Mouse (Mus musculus) forebrain, embryonic 13.5 days (tissue): ENCODE data around the gene Cldn15. TPM values are rescaled to one million over a fixed set of nuclear protein-coding genes. Genes with fewer than 3 reads are reported as not detected.
A peak's percentile ranks its signal among the peaks of the same experiment; 100 is the strongest.

ENCODE experiments used
- ATAC-seq: fragments of 200-750 bp; cut with Nextera tagmentation; 2 replicates; pipeline ENCODE4 v1.8.0; 2017
- H3K27ac ChIP-seq: fragments of 300-500 bp; sonication (generic); 2 replicates; pipeline ENCODE4 v1.5.1; 2015; ENCODE audit warnings: inconsistent platforms, mild to moderate bottlenecking, moderate library complexity
- H3K27me3 ChIP-seq: fragments of 300-500 bp; sonication (generic); 2 replicates; pipeline ENCODE4 v1.6.1; 2015; ENCODE audit warnings: mild to moderate bottlenecking, inconsistent platforms
- H3K36me3 ChIP-seq: fragments of 300-500 bp; sonication (generic); 2 replicates; pipeline ENCODE4 v1.6.1; 2015; ENCODE audit warnings: mild to moderate bottlenecking, inconsistent platforms; ENCODE audit not compliant: poor library complexity, severe bottlenecking
- H3K4me1 ChIP-seq: fragments of 300-500 bp; sonication (generic); 2 replicates; pipeline ENCODE4 v1.6.1; 2015; ENCODE audit warnings: inconsistent platforms
- H3K4me2 ChIP-seq: fragments of 300-500 bp; sonication (generic); 2 replicates; pipeline ENCODE4 v1.6.1; 2015; ENCODE audit warnings: inconsistent platforms, mild to moderate bottlenecking, moderate library complexity
- H3K4me3 ChIP-seq: fragments of 300-500 bp; sonication (generic); 2 replicates; pipeline ENCODE4 v1.5.1; 2015; ENCODE audit warnings: mild to moderate bottlenecking, inconsistent platforms
- H3K9ac ChIP-seq: fragments of 300-500 bp; sonication (generic); 2 replicates; pipeline ENCODE4 v1.6.1; 2015; ENCODE audit warnings: mild to moderate bottlenecking, inconsistent platforms
- H3K9me3 ChIP-seq: fragments of 300-500 bp; sonication (generic); replicated peaks from 2 replicates; pipeline ENCODE4 v1.6.1; 2016; ENCODE audit warnings: inconsistent platforms
- WGBS: fragments of 180-500 bp; shearing (Covaris S2); methylation state at CpG from one replicate; pipeline ENCODE4 v1.1.7; 2015; 5-methylcytosine and 5-hydroxymethylcytosine counted together
- microRNA counts: library from miRNA; unstranded; fragments of <30 nt; microRNA quantifications from one replicate; lab custom pipeline; 2016
- microRNA-seq: library from miRNA; unstranded; fragments of <30 nt; microRNA quantifications from one replicate; pipeline ENCODE4, GENCODE M21; 2016
- polyA plus RNA-seq: library from polyadenylated mRNA; unstranded; fragments of >200 nt; fragmentation: Nextera tagmentation; extraction: Ambion mirVana; gene quantifications from 2 replicates; pipeline ENCODE4 v1.2.1, GENCODE M21; 2015

The Cldn15 gene
- polyA plus RNA-seq, 1 experiment from 2014 or later = 0.31 TPM

DNA sequence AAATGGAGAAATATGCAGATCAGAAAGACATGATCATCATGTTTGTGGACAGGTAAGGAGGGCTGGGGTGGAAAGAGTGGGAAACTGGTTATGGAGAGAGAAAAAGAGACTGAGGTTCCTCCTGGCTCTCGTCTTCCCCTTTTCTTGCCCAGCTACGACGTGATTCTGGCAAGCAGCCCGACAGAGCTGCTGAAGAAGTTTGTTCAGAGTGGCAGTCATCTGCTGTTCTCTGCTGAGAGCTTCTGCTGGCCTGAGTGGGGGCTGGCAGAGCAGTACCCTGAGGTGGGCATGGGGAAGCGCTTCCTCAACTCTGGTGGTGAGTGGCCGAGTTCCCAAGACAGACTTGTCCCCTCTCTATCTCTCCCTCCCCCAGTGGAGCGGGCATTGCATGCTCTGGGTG is 22.0 kb downstream of the Cldn15 start:
- peaks cover 22% of the 10 kb centered on the region for H3K4me1 ChIP-seq
- WGBS = 61% methylated on average over 7 of the region's 7 CpGs
- peak overlapping the region; percentile 90 for H3K4me3 ChIP-seq
- H3K9me3 ChIP-seq = no peaks in the 10 kb centered on the region
- peaks cover 63% of the 10 kb centered on the region for H3K36me3 ChIP-seq
- H3K27ac ChIP-seq = no peak overlapping the region
- H3K9ac ChIP-seq = peak overlapping the region; percentile 98
- H3K27me3 ChIP-seq = no peaks in the 10 kb centered on the region
- peak overlapping the region; percentile 93 for H3K4me2 ChIP-seq
- no peak for ATAC-seq

DNA sequence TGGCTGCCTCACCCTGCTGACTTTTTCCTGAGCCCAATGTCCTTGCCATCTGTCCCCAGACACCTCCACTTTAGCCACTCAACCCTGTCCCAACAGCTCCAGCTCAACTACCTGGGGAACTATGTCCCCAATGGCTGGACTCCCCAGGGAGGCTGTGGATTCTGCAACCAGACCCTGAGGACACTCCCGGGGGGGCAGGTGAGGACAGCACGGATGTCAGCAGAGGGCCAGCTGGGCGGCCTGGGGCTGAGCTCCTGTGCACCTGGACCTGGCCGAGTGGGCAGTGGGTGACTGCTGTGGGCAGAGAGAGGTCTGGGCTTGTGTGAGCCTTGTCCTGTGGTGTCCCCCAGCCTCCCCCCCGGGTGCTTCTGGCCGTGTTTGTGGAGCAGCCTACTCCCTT is 23.4 kb downstream of the Cldn15 start:
- no peak overlapping the region for H3K4me2 ChIP-seq
- WGBS = 96% methylated on average over 6 of the region's 6 CpGs
- H3K27me3 ChIP-seq = no peaks in the 10 kb centered on the region
- no peak for ATAC-seq
- H3K9ac ChIP-seq = no peak overlapping the region
- no peaks in the 10 kb centered on the region for H3K9me3 ChIP-seq
- H3K4me3 ChIP-seq = no peak overlapping the region
- peaks cover 22% of the 10 kb centered on the region for H3K4me1 ChIP-seq
- H3K27ac ChIP-seq = no peak overlapping the region
- H3K36me3 ChIP-seq = peaks cover 63% of the 10 kb centered on the region

DNA sequence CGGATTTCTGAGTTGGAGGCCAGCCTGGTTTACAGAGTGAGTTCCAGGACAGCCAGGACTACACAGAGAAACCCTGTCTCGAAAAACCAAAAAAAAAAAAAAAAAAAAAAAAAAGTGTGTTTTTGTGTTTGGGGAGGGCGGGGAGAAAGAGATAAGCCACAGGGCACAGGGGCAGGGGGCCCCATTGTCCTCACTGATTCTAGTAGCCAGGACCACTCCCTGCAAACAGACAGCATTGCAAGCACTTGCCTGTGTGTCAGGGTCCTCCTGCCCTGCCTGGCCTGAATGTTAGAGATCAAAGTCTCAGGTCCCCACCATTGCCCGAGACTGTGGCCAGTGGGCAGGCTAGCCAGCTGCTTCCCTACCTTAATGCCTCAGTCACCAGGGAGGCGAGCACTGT is 33.0 kb downstream of the Cldn15 start:
- 77% methylated on average over 4 of the region's 5 CpGs for WGBS
- no peaks in the 10 kb centered on the region for H3K27me3 ChIP-seq
- no peaks in the 10 kb centered on the region for H3K9me3 ChIP-seq
- no peak overlapping the region for H3K4me2 ChIP-seq
- H3K36me3 ChIP-seq = peaks cover 20% of the 10 kb centered on the region
- no peaks in the 10 kb centered on the region for H3K4me1 ChIP-seq
- H3K9ac ChIP-seq = no peak overlapping the region
- ATAC-seq = no peak
- no peak overlapping the region for H3K4me3 ChIP-seq
- H3K27ac ChIP-seq = no peak overlapping the region

DNA sequence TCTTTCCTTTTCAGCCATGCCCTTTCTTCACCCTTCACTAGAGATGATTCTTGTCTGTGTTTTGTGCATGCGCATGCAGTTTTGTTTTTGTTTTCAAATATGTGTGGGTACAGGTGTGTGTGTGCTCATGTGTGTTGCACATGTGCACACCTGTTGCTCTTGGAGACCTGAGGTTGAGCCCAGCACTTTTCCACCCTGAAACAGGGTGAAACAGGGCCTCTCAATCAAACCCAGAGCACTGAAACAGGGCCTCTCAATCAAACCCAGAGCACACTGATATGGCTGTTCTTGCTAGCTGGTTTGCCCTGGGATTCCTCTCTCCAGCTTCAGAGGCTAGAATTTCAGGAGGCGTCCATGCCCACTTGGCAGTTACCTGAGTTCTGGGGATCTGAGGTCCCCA is 34.2 kb downstream of the Cldn15 start:
- 82% methylated on average over 2 of the region's 2 CpGs for WGBS

DNA sequence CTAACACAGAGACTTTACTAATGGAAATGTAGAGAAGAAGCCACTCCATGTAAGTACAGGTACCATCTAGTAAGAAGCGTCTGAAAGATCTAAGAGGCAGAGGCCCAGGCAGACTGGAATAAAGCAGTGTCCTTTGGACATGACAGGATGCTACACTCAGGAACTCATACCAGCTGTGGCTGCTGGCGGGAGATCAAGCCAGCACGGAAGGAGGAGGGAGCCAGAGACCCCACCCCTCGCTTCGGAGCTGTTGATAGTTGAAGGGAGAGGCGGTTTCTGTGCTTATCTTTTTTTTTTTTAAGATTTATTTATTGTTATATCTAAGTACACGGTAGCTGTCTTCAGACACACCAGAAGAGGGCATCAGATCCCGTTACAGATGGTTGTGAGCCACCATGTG is 40.9 kb downstream of the Cldn15 start:
- ATAC-seq = no peak
- H3K9me3 ChIP-seq = no peaks in the 10 kb centered on the region
- no peak overlapping the region for H3K27ac ChIP-seq
- no peak overlapping the region for H3K9ac ChIP-seq
- H3K27me3 ChIP-seq = no peaks in the 10 kb centered on the region
- H3K4me2 ChIP-seq = no peak overlapping the region
- H3K4me3 ChIP-seq = no peak overlapping the region
- H3K36me3 ChIP-seq = no peaks in the 10 kb centered on the region
- WGBS = 69% methylated on average over 8 of the region's 8 CpGs
- no peaks in the 10 kb centered on the region for H3K4me1 ChIP-seq

More for the DNA sequence above, 34.2 kb downstream of the Cldn15 start:
- Histone ChIP-seq H3K4me1 (no peaks in the 10 kb centered on the region), H3K27ac (no peak overlapping the region), H3K4me3 (no peak overlapping the region), H3K27me3 (no peaks in the 10 kb centered on the region), H3K9me3 (no peaks in the 10 kb centered on the region), H3K4me2 (no peak overlapping the region), H3K36me3 (peaks cover 9% of the 10 kb centered on the region), H3K9ac (no peak overlapping the region)
- ATAC-seq = no peak

DNA sequence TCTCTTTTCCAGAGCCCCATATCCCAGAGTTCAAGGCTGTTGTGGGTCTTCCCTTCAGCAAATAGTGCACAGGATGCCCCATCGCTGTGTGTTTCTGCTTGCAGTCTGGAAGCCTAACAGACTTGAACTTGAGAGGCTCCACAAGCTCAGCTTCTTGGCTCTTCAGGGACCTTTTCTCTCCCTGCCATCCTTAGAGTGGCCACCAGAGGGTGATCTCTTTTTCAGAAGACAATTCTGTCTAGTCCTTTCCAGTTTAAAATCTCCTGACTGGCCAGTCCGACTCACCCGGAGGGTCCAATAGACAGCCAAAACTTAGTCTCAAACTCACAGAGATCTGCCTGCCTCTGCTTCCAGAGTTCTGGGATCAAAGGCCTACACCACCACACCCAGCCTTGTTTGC is 43.6 kb downstream of the Cldn15 start:
- WGBS = 21% methylated on average over 3 of the region's 3 CpGs
- no peak overlapping the region for H3K4me3 ChIP-seq
- no peak for ATAC-seq

DNA sequence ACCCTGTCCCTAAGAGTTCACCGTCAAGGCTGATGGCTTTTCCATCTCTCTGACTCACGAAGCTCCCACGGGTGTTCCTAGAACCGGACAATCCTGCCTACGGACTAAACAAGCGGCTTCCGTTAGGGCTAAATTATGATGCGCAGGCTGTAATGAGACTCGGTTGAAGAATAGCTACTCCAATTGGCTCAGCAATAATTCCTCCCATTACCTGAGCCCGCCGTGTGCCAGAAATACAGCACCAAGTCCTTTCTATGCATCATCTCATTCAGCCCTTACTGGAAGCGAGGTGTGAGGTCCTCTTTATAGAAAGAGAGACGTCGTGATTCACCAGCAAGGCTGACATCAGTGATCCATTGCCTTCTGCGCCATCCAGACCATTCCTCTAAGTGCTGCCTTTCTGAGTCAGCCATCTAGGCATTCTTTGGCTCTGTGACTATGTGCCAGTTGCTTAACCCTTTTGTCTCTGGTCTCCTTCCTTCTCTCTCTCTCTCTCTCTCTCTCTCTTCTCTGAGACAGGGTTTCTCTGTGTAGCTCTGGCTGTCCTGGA is 46.1 kb downstream of the Cldn15 start:
- 75% methylated on average over 15 of the region's 15 CpGs for WGBS
- no peaks in the 10 kb centered on the region for H3K27me3 ChIP-seq
- no peak overlapping the region for H3K9ac ChIP-seq
- H3K9me3 ChIP-seq = no peaks in the 10 kb centered on the region
- no peak overlapping the region for H3K4me2 ChIP-seq
- H3K4me3 ChIP-seq = no peak overlapping the region
- no peak for ATAC-seq
- H3K27ac ChIP-seq = no peak overlapping the region
- no peaks in the 10 kb centered on the region for H3K4me1 ChIP-seq
- H3K36me3 ChIP-seq = no peaks in the 10 kb centered on the region

More for the DNA sequence above, 43.6 kb downstream of the Cldn15 start:
- Histone ChIP-seq H3K4me2 (no peak overlapping the region), H3K4me1 (no peaks in the 10 kb centered on the region), H3K9ac (no peak overlapping the region), H3K36me3 (no peaks in the 10 kb centered on the region), H3K27ac (no peak overlapping the region), H3K27me3 (no peaks in the 10 kb centered on the region), H3K9me3 (no peaks in the 10 kb centered on the region)

DNA sequence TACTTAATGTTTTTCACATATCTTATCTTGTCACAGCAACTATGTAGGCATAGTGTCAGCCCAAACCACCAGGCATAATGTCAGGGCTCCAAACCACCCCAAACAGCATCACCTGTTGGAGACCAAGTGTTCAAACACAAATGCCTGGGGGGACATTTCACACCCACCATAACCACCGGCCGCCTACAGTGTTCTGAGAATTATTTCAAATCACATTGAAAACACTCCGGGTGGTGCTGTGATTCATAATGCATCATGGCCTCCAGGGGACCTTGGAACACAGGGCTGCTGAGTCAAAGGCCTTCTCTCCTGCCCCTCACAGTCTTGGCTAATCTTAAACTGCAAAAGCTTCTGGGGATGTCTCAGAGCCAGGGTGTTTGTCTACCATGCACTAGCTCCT is 49.5 kb downstream of the Cldn15 start:
- 91% methylated on average over 3 of the region's 3 CpGs for WGBS
- H3K9me3 ChIP-seq = no peaks in the 10 kb centered on the region
- H3K27ac ChIP-seq = no peak overlapping the region
- H3K4me1 ChIP-seq = no peaks in the 10 kb centered on the region
- no peak for ATAC-seq
- no peak overlapping the region for H3K9ac ChIP-seq
- H3K36me3 ChIP-seq = no peaks in the 10 kb centered on the region
- H3K4me3 ChIP-seq = no peak overlapping the region
- H3K27me3 ChIP-seq = no peaks in the 10 kb centered on the region
- no peak overlapping the region for H3K4me2 ChIP-seq

DNA sequence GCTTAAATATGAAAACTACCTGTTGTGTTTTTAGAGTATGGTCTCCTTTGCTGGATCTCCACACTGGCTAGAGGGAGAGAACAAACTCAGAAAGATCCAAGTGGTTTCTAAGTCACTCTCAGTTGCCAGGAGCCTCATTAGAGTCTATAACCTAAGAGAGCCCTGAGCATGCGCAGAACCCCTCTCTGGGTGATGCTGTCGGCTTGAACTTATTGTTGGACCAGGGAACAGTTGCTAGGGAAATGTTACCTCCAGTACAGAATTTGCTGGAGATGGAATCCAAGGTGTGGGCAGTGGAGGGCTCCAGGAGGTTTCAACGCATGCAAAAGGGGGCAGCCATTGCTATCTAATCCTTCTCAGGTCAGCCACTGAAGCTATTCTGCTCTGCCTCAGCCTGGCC is 57.9 kb downstream of the Cldn15 start:
- WGBS = 50% methylated on average over 3 of the region's 3 CpGs
- Histone ChIP-seq H3K9me3 (no peaks in the 10 kb centered on the region), H3K4me2 (no peak overlapping the region), H3K4me1 (peaks cover 14% of the 10 kb centered on the region; the same call in 1 of the 2 replicates), H3K27ac (no peak overlapping the region), H3K27me3 (peaks cover 60% of the 10 kb centered on the region), H3K36me3 (no peaks in the 10 kb centered on the region), H3K4me3 (no peak overlapping the region), H3K9ac (no peak overlapping the region)
- ATAC-seq = no peak

DNA sequence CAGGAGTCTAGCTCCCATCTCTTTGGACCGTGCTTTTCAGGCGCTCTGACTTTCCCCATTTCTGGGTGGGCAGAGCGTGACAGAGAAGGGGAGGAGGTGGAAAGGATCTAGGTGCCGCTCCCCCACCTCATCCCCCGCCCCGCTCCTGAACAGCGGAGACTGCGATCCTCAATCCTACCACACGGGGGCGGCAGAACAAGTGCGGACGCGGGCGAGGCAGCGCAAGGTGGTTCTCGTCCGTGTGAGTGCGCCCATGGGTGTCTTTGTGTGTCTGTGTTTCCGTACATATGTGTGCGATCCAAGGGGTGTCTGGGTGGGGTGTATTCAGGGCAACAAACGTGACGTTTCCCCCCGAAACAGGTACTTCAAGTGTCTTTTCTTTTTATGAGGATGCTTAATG is 58.7 kb downstream of the Cldn15 start:
- Histone ChIP-seq H3K27ac (no peak overlapping the region), H3K4me2 (peak overlapping the region; percentile 49), H3K36me3 (no peaks in the 10 kb centered on the region), H3K4me1 (peaks cover 19% of the 10 kb centered on the region), H3K4me3 (peak overlapping the region; percentile 17; the same call in 1 of the 2 replicates), H3K9ac (0 out of 2 replicates have a peak overlapping the region, but pooled peaks have one; percentile 9), H3K27me3 (peaks cover 67% of the 10 kb centered on the region), H3K9me3 (no peaks in the 10 kb centered on the region)
- under 1% methylated on average over 23 of the region's 23 CpGs for WGBS
- ATAC-seq = no peak

MicroRNAs within 50 kb of the gene (microRNA counts, 519-probe panel; counts per million panel counts)
- microRNA mmu-miR-702 (lab: Ali Mortazavi, UCI) = 177 counts per million, percentile 53 among the panel's probes with 10 or more counts

Small RNA genes lying within 50 kb of the gene (microRNA-seq; reads per million reads assigned to microRNA genes)
- 58.5 reads per million, percentile 43 among the genes with 10 or more reads in this experiment for gene Mir702

Other genes with a start within 250 kb of the Cldn15 start
- 10.7 and 10.9 TPM in 2 replicates for gene Col26a1, start 83.4 kb upstream of the Cldn15 start, polyA plus RNA-seq
- gene Ift22, start 58.5 kb upstream of the Cldn15 start, polyA plus RNA-seq = 123 and 126 TPM in 2 replicates
- 350 and 357 TPM in 2 replicates for gene Fis1, start 13.3 kb upstream of the Cldn15 start, polyA plus RNA-seq
- gene Plod3, start 20.4 kb downstream of the Cldn15 start, polyA plus RNA-seq = 25.8 and 28.9 TPM in 2 replicates
- 110 and 113 TPM in 2 replicates for gene Znhit1, start 21.4 kb downstream of the Cldn15 start, polyA plus RNA-seq
- gene Vgf, start 59.8 kb downstream of the Cldn15 start, polyA plus RNA-seq = 0.89 and 1.0 TPM in 2 replicates
- gene Ap1s1, start 79.5 kb downstream of the Cldn15 start, polyA plus RNA-seq = 252 and 260 TPM in 2 replicates
- 0.14 and 0.21 TPM in 2 replicates for gene Serpine1, start 105.7 kb downstream of the Cldn15 start, polyA plus RNA-seq
- 3.6 and 4.4 TPM in 2 replicates for gene Trim56, start 149.6 kb downstream of the Cldn15 start, polyA plus RNA-seq
- gene Muc3, start 182.7 kb downstream of the Cldn15 start, polyA plus RNA-seq = not detected in 2 replicates
- gene Muc3a, start 245.8 kb downstream of the Cldn15 start, polyA plus RNA-seq = not detected in 2 replicates